Mouse (Mus musculus) hematopoietic stem cell, adult 5-6 weeks (primary cell): ENCODE results near the gene Olig3. TPM values are rescaled to one million over a fixed set of nuclear protein-coding genes. Genes with fewer than 3 reads are reported as not detected.
"Not testable (repeated sequence)": the region's sequence is repeated elsewhere in the genome, so short reads cannot be mapped to it uniquely, and the experiment has no call there.

Source experiments
- ATAC-seq, 2 experiments: fragments of 125-278 bp in 1 of 2; replicated peaks in 1 of 2; 2 replicates each; pipeline ENCODE4 v1.8.0; 2016 to 2017; ENCODE audit warnings: inconsistent platforms in 2 of 2, mild to moderate bottlenecking in 2 of 2, moderate number of reproducible peaks in 2 of 2, low read depth in 1 of 2, moderate TSS enrichment in 1 of 2; ENCODE audit not compliant: low FRiP score in 2 of 2, poor library complexity in 2 of 2, severe bottlenecking in 2 of 2, insufficient read depth in 1 of 2, low TSS enrichment in 1 of 2
- total RNA-seq: library from RNA; stranded (forward); fragments of 172-1452, 232-1000 nt; gene quantifications from 2 replicates; pipeline ENCODE4 v1.2.3, GENCODE M21; 2017

The Olig3 gene
- total RNA-seq, 1 experiment from 2014 or later = not detected

- no peak for ATAC-seq
Observed at GRCm38 (mm10) chr10:19356720-19357641, 648 bp downstream of the Olig3 start.

- no peak for ATAC-seq
Observed at GRCm38 (mm10) chr10:19357848-19358247, 1.5 kb downstream of the Olig3 start.

- ATAC-seq = 0 out of 4 replicates have a peak, but pooled peaks of 1 of the 2 experiments have one; percentile 18
Observed at GRCm38 (mm10) chr10:19360446-19361300, 4.3 kb downstream of the Olig3 start.

- ATAC-seq = no peak
Observed at GRCm38 (mm10) chr10:19361539-19362293, 5.4 kb downstream of the Olig3 start.

- no peak for ATAC-seq
Observed at GRCm38 (mm10) chr10:19362294-19362590, 5.9 kb downstream of the Olig3 start.

GRCm38 (mm10) chr10:19362861-19363260 lies 6.5 kb downstream of the Olig3 start:
- ATAC-seq = no peak

GRCm38 (mm10) chr10:19363365-19363764 lies 7.0 kb downstream of the Olig3 start:
- ATAC-seq = no peak

GRCm38 (mm10) chr10:19369143-19369542 lies 12.8 kb downstream of the Olig3 start:
- ATAC-seq = no peak

- no peak for ATAC-seq
Observed at GRCm38 (mm10) chr10:19370146-19370545, 13.8 kb downstream of the Olig3 start.

GRCm38 (mm10) chr10:19372263-19372662 lies 15.9 kb downstream of the Olig3 start:
- ATAC-seq = no peak

- ATAC-seq = peak; percentile 82 to 85
Observed at GRCm38 (mm10) chr10:19373797-19374196, 17.5 kb downstream of the Olig3 start.

- no peak for ATAC-seq
Observed at GRCm38 (mm10) chr10:19374311-19374710, 18.0 kb downstream of the Olig3 start.

GRCm38 (mm10) chr10:19375838-19376237 lies 19.5 kb downstream of the Olig3 start:
- no peak for ATAC-seq

GRCm38 (mm10) chr10:19380971-19381370 lies 24.6 kb downstream of the Olig3 start:
- ATAC-seq = not testable (repeated sequence)

GRCm38 (mm10) chr10:19384176-19384575 lies 27.8 kb downstream of the Olig3 start:
- no peak for ATAC-seq

GRCm38 (mm10) chr10:19391819-19392218 lies 35.5 kb downstream of the Olig3 start:
- no peak for ATAC-seq

GRCm38 (mm10) chr10:19396485-19397137 lies 40.3 kb downstream of the Olig3 start:
- ATAC-seq = no peak
